Mouse (Mus musculus): ENCODE measurements around the gene Usp35. TPM values are rescaled to one million over a fixed set of nuclear protein-coding genes. Genes with fewer than 3 reads are reported as not detected.

Gene Usp35
- total RNA-seq, 2 experiments from 2014 or later: 1.00 to 1.2 TPM

DNA sequence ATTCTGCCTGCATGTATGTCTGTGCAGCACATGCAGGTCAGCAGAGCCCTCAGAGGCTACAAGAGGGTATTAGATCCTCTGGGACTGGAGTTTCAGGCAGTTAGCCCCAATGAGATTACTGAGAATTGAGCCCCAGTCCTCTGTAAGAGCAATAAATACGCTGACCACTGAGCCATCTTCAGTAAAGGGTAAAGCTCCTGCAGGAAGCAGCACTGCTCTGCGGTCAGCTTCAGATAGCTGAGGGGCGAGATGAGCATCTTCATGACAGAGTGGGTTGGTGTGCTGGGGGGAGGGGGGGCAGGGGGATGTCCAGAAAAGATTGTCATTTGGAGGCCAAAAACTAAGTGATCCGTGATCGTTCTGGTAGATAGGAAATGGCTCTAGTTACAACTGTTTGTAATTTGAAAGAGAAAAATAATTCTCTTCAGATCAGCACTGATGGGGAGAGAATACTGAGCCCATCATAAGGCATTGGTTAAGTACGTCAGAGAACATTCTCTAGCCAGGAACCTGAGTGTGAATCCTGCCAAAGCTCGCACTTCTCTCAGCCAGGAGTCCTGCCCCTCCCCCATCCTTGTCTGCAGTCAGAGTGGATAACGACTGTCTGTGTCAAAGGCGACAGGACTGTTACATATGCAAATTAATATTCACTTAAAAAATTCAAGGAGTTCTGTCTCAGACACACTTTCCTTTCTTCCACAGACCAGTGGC is 14.4 kb upstream of the Usp35 start:
- DNase-seq: no peak

DNA sequence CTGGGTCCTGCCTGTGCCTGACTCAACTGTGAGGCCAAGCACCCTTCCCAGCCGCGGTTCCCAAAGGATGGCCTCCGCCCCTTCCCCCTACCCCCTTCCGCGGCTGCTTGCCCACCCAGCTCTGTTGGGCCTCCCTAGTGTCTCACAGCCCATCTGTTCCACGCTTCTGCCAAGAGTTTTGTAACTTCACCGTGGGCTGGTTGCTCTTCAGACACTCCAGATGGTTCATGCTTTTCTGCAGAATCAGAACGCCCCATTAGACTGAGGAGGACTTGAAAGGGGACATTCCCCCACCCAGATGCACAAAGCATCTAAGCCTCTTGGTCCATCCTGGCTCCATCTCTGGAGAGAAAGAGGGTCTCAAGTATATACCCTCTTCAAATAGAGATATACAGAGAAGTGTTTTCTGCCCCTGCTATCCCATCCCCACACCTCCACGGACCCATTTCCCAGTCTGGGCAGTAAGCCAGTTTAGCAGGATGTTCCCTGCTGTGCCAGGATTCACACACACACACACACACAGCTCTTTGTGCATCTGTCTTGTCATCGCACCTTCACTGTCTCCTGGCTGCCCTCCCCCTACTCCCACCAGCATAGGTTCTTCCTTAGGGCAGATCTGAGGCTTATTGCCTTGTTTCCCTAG is 13.5 kb upstream of the Usp35 start:
- DNase-seq: peak; percentile 73

DNA sequence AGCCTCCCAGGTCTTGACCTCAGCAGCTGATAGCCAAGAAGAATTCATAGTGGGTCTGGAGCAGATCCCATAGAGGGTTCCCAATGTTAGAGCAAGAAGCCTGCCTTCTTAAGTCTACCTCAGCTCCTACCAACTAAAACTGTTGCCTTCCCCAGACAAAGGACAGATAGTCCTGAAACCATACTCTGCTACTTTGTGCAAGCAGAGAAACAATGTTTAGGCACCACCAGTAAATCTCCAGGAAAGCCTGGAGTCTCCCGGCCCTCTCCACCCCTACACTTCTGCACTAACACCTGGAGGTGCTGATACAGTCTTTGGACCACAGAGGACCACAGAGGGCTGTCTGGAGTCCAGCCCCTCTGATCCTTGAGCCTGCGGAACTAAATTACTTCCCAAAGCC is 12.8 kb upstream of the Usp35 start:
- no peak for DNase-seq

DNA sequence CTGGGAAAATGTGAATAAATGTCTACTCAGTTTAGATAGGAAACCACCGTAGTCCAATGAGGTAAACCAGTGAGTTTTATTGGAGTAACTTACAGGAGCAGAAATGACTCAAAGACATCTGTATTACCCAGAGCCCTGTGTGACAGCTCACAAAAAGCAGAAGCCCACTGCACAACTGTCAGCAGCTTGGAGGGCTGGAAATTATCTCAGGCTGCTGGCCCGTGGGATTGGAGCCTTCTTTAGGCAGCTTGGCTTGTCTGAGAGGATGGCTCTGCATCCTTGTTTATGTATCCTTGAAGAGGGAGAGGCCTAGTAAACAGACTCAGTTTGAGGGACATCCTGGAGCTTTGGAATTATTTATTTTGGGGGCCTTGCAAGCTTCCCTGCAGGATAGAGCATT is 11.1 kb upstream of the Usp35 start:
- no peak for DNase-seq

DNA sequence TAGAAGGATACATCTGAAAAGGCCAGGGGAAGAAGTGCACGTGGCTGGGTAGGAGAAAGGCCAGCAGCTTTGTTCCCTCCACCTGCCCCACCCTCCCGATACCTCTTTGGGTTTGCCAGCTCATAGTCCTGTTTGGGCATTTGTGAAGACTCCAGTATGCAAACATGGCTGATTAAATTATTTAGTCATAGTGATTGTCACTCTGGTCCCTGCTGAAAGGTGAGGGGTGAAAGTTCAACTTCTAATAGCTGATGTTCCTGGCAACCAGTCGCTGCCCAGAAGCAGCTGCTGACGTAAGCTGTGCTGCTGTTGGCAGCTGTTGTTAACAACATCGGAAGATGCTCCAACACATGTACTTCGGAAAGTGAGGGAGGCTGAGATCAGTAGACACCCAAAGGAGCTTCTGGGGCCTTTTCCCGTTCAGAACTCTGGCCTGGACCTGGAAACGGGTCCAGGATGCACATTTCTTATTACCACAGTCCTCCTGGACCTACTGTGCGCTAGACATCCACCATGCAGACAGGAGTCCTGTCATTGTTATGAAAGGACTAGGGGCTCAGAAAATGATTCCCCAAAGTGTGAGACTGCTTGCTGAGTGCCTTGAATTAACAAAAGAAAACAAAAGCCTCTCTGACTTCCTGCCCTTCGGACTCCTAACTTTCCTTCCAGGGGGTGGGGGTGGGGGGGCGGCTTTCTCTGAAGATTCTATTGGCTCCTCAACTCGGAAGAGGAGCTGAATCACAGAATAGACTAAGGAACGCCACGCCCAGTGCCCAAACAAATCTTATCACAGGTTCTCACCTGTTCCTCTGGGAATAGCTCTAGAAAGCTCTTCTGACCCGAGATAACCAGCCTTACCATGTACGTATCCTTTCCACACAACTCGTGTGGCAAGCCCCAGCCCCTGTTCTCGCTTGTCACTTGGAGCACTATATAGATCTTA is 9.4 kb upstream of the Usp35 start:
- no peak for DNase-seq

DNA sequence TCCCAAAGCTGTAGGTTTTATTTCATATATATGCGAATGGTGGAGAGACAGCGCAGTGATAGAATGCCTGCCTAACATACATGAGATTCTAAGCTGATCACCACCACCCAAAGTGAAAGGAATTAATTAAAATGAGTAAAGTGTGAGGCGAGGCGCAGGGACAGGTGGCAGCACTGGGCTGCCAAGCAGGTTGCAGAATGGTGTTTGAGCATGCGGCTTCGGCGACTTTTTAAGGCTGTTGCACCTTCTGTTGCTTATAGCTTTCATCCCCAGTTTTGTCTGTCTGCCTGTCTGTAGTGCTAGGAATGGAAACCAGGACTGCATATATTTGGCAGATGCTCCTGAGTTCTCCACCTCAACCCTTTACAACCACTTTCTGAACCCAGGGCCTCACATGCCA is 7.8 kb upstream of the Usp35 start:
- no peak for DNase-seq

DNA sequence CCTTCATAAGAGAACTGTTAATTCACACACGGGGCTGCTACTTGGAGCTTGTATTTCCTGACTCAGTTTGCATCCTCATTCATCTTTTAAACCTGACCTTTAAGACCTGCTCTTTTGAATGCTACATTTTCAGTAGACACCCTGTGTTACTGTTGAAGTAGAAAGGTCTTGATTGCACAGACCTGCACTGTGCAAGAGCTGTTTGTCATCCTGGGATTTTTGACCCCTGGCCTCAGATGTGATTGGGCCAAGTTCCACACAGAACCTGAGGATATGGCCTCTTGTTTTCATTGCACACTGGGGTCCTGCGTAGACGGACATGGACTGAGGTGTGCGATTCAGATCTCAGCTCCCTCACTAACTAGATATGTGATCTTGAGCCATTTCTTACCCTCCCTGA is 6.8 kb upstream of the Usp35 start:
- DNase-seq: no peak

DNA sequence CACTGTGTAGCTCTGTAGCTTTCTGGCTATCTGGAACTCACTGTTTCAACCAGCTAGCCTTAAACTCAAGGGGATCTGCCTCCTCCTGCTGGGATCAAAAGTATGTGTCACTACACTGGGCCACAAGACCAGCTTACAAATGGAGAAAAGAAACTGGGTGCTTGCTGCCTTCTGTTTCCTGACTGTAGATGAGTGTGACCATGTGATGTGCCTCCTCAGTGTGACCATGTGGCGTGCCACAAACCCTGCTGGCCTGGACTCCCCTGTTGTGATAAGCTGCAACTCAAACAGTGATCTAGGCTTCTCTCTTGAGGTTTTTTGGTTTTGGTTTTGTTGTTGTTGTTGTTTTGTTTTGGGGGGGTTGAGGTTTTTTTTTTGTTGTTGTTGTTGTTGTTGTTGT is 4.9 kb upstream of the Usp35 start:
- no peak for DNase-seq

DNA sequence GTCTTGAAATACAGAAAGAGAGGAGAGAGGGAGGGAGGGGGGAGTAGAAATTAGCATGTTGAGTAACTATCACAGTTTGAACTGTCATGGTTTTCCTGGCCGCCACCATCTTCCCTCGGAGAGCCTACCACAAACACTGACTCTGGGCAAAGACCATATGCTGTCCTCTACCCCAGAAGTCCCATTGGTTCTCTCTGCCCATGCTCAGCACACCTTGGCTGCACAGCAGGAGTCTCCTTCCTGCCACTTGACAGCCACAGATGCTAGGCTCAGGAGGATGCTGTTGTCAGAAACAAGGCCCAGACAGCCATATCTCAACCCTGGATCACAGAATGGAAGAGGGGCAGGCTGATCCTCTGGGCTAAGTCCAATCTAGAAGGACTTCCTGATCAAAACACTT is 2.6 kb upstream of the Usp35 start:
- no peak for DNase-seq

DNA sequence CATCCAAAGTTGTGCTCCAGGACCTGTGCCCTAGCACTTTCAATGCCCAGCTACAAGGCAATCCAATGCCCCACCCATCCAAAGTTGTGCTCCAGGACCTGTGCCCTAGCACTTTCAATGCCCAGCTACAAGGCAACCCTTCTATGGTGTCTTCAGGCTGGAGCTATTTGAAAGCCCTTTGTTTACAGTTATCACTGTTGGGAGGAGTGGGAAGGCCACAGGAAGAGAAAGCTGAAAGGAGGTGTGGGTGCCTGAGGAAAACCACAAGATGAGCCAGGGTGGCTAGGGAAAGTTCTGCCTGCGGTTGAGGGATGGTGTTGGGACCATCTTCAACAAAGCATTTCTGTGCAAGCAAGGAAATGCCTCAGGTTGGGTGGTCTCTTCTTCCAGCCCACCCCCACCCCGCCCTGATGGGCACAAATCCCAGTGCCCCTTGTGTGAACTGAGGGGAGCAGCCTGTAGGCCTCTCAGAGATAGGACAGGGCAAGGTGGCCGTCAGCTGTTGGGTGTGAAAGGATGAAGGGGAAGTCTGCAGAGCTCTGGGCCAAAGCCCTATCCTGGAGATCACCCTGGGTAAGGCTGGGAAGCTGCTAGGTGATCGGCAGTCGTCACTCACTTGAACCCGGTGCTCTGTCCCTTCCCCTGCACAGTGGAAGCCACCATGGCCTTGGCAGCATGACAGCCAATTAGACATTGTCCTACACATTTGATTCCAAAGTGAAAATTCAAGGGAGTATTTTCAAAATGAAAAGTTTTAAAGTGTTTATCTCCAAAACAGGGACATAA is 1.5 kb upstream of the Usp35 start:
- DNase-seq: no peak

DNA sequence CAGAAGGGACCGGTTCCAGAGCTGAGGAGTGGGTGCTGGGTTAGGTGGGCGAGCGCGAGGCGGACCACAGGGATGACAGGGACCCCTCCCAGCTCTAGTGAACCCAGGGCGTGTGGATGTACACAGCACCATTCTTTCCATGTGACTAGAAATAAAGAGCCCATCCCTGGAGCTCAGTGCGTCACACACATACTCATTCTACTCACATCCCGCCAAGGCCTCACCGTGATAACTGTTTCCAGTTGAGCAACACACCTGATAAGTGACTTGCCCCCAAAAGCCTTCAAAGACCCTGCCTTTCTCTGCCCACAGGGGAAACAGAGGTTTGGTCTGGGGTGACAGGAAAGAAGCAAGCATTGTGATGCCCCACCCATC is 834 bp upstream of the Usp35 start:
- DNase-seq: no peak

DNA sequence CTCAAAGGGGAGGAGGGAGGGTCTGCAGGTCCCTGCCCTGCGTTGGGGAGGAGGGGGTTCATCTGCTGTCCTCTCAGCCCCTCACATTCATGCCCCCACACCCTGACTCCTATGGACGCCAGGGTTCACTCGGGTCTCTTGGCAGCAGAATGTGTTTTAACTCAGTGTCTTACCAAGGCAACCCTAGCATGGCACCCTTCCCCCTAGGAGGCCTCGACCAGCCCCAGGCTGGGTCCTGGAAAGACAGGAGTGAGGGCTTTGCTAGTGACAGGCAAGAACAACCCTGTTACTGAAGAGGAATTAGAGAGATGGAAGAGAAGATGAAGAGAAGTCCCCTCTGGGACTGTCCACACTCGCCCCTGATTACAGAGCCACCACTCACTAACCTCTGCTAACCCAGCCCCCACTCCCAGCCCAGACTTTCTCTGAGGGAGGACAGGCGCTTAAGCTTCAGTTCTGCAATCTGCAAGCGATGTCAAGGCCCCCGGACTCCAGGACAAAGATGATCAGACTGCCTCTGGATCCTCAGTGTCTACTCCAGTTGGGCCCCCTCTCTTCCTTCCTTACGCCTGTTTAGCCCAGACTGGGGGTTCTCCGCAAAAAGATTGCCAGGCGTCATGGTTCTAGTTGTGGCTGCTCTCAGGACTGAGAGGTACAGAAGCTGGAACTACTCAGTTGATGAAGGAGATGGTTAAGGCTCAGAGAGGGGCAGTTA is 732 bp downstream of the Usp35 start:
- no peak for DNase-seq

DNA sequence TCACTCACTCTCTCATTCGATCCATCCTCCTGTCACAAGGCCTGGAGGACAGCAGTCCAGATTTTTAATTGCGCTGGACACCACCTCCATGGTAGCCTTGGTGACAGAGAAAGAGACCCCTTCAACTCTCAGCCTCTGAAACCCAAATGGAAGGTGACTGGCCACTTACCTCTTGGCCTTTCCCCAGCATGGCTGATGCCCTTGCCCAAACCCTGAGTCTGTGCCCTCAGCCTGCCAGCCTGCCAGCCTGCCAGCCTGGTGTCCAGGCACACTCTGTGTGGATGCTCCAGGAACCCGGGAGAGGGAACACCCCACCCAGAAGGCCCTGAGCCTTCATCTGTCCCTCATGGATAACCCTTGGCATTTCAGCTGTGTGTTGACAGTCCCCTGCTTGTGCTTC is 2.1 kb downstream of the Usp35 start:
- no peak for DNase-seq

DNA sequence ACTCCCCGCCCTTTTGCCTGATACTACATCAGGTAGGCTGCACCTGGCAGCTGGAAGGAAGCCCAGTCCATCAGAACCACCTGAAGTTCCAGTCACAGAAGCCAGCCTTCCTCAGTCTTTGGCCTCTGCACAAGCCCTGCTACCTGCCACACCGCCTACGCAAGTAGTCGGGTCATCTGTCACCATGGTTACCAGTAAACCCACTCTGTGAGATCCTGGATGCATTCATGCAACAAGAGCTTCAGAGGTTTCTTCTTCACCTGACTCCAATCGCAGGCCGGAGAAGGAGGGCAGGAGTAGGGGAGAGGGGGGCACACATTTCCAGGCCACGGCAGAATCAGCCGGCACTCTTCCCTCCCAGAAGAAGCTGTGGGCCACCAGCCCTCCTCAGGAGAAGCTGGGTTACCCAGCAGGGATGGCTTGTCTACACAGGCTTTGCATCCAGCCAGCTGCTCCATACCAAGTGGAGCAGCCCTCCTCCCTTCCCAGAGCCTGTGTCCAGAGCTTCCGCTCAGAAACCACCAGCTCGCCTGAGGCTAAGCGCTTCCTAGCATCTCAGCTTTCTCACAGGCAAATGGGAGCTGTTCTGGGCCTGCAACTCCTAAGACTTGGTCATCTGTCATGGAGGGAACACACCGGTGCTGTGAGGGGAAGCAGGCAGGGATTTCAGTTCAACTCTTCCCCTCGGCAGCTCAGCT is 2.8 kb downstream of the Usp35 start:
- DNase-seq: no peak

DNA sequence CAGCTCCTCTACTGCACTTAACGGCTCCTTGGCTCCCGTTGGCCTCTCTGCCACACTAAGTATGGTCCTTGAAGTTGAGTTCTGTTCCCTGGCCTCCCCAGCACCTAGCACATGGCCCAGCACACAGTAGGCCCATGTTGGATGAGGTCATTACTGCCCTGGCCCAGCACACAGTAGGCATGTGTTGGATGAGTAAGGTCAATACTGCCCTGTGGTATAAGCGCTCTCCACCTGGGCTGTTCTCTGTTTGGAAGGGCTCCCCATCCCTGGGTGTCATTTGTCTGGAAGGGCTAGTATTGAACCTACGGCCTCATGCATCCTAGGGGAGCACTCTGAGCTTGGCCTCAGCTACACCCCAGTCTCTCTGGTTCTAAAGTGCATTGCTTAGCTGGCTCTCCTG is 4.4 kb downstream of the Usp35 start:
- DNase-seq: no peak

DNA sequence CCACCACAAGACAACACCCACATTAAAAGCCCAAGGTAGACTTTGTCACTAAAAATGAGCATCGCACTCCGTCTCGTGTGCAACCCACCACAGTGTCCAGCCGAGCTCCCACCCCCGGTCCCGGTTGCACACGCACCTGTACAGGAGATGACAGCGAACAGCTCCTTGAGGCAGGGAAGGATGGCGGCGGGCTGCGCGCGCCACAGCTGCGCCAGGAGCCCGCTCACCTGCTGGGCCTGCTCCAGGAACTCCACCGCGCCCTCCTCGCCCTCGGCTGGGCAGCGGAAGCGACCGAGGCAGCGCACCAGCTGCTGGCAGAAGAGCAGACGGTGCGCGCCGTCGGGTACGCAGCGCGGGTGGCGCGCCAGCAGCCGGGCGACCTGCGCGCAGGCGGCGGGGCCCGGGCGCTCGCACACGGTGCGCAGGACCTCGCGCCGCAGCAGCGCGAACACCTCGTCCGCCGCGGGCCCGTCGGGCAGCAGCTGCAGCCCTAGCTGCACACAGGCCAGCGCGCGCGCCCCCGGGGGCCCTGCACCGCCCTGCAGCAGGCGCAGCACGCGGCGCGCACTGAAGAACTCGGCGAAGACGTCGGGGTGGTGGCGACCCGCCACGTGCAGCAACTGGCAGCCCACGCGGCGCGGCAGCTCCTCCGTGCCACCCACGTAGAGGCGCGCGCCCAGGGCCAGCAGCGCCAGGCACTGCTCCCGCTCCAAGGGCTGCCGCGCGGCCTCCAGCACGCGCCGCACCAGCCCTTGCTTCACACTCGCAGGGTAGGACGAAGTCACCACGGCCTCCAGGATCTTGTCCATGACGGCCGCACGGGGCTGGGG is 6.4 kb downstream of the Usp35 start:
- no peak for DNase-seq

DNA sequence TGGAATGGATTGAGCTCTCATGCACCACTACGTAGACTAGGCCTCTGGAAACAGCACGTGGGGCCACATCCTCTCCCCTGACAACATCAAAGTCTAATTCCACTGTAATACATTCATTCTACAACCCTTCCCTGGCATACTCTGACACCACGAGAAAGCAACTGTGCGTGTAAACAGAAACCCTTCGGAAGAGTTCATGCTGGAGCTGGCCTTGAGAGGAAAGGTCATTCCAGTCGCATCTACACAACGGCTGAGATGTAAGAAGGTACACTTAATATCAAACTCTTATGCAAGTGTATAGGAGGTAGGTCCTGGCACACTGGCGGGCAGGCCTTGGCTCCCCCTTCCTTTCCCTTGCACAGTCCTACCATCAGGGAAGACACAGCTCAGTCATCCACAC is 7.5 kb downstream of the Usp35 start:
- DNase-seq: no peak

DNA sequence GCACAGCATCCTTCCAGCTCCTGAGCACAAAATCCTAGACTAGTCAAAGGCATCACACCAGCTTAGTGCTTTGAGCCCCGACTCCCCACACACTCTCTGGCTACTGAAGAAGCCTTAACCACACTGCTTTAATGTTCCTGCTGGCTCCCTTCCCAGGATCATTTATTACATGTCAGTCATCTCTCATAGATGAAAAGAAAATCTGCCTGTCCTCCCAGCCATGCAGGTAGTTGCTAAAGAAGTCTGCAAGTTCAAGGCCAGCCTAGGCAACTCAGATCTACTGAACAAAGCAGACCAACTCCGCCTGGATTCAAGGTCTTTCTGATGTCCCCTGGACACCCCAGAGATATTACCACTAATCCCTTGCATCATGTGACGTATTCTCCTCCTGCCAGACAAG is 14.1 kb downstream of the Usp35 start:
- no peak for DNase-seq

DNA sequence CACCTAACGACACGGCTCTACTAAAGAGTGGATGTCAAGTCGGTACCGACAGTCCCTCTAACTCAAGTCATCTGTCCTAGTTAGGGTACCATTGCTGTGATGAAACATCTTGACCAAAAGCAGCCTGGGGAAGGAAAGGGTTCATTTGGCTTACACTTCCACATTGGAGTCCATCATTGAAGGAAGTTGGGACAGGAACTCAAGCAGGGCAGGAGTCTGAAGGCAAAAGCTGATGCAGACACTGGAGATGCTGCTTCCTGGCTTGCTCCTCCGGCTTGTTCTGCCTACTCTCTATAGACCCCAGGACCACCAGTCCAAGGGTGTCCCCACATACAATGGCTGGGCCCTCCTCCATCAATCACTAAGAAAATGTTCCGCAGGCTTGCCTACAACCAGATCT is 16.2 kb downstream of the Usp35 start:
- DNase-seq: no peak

DNA sequence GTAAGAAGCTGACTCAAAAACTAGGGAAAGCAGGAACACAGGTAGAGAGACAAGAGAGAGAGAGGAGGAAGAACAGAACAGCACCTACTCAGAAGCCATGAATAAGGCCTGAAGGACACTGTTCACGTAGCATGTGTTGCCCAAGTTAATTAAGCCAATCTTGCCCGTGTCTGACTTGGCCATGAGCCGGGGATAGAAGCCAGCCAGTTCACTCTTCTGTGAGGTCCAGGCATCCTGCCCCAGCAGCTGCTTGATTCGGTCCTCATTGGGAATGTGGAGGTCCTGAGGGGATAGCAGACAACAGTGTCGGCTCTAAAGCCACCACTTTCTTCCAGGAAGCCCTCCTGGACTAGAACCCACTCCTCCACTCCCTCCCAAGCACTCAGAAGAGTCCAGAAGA is 17.2 kb downstream of the Usp35 start:
- no peak for DNase-seq

All from gastrocnemius, postnatal 25 days (tissue).